Mouse (Mus musculus): ENCODE results near the gene Piwil4. TPM values are rescaled to one million over a fixed set of nuclear protein-coding genes. Genes with fewer than 3 reads are reported as not detected.

Gene Piwil4
- total and polyA plus RNA-seq, 3 experiments, result 0.04 to 0.11 TPM; not detected in 1

GRCm38 (mm10) chr9:14654010-14654409 is 86.5 kb downstream of the Piwil4 start:
- Histone ChIP-seq H3K36me3 (replicated peaks in 1 of 2; ENCODE audit: control insufficient read depth in 1 of 2, insufficient read depth in 1 of 2, low read length in 1 of 2) (no peaks in the 10 kb centered on the region), H3K27me3 (replicated peaks) (no peaks in the 10 kb centered on the region), H3K79me2 (replicated peaks; ENCODE audit: control insufficient read depth, extremely low read depth, insufficient read depth, poor library complexity, severe bottlenecking) (no peaks in the 10 kb centered on the region), H3K9me3 (replicated peaks; ENCODE audit: low read length) (no peaks in the 10 kb centered on the region), H3K4me2 (ENCODE audit: insufficient read depth, low read depth, poor library complexity, severe bottlenecking) (no peak overlapping the region), H3K4me1 (ENCODE audit: control insufficient read depth in 1 of 2, insufficient read depth in 2 of 2) (peaks cover 0 to 5% of the 10 kb centered on the region in 2 experiments; a peak in 2 of 4 replicates), H3K9ac (ENCODE audit: insufficient read depth, low read depth) (no peak overlapping the region), H3K27ac (ENCODE audit: insufficient read depth, low read depth) (no peak overlapping the region), H3K4me3 (replicated peaks in 1 of 3; ENCODE audit: low read depth in 2 of 3, low read length in 2 of 3, poor library complexity in 1 of 3) (no peak overlapping the region)
- DNase-seq (ENCODE audit: extremely low read depth), result no peak
- dilution Hi-C loops (cut with MboI; ENCODE audit: extremely low pct_ligation_motif_present, extremely low pct_unique_long_range_greater_than_20kb, low sequenced_read_pairs) (no loop called here), in situ Hi-C loops (cut with MboI; ENCODE audit: low pct_ligation_motif_present, low pct_unique_long_range_greater_than_20kb, low sequenced_read_pairs) (no loop called here)
- TF ChIP-seq RAD21 (IDR thresholded peaks at IDR 0.05; ENCODE audit: low read depth, low read length) (peak; percentile 44), ZC3H11A (IDR thresholded peaks at IDR 0.05; ENCODE audit: low read depth, low read length) (no peak), SMC3 (IDR thresholded peaks at IDR 0.05; ENCODE audit: low read depth, low read length) (peak; percentile 63), ELF1 (IDR thresholded peaks at IDR 0.05; ENCODE audit: low read depth, low read length) (no peak), IRF4 (IDR thresholded peaks at IDR 0.05; ENCODE audit: low read depth, low read length) (no peak), CTCF (conservative IDR thresholded peaks at IDR 0.05 in 1 of 2, IDR thresholded peaks at IDR 0.05 in 1 of 2; ENCODE audit: low read depth in 2 of 2, low read length in 2 of 2) (peak; percentile 20 to 60; a peak in 3 of 4 replicates), NRF1 (IDR thresholded peaks at IDR 0.05; ENCODE audit: low read depth, low read length) (no peak)

GRCm38 (mm10) chr9:14652761-14653160 is 87.8 kb downstream of the Piwil4 start:
- in situ Hi-C loops (cut with MboI; ENCODE audit: low pct_ligation_motif_present, low pct_unique_long_range_greater_than_20kb, low sequenced_read_pairs), result no loop called here
- dilution Hi-C loops (cut with MboI; ENCODE audit: extremely low pct_ligation_motif_present, extremely low pct_unique_long_range_greater_than_20kb, low sequenced_read_pairs), result no loop called here
- Histone ChIP-seq H3K27ac (ENCODE audit: insufficient read depth, low read depth) (no peak overlapping the region), H3K4me3 (replicated peaks in 1 of 3; ENCODE audit: low read depth in 2 of 3, low read length in 2 of 3, poor library complexity in 1 of 3) (no peak overlapping the region), H3K4me1 (ENCODE audit: control insufficient read depth in 1 of 2, insufficient read depth in 2 of 2) (peaks cover 1% of the 10 kb centered on the region in 2 experiments; a peak in 3 of 4 replicates), H3K79me2 (replicated peaks; ENCODE audit: control insufficient read depth, extremely low read depth, insufficient read depth, poor library complexity, severe bottlenecking) (no peaks in the 10 kb centered on the region), H3K9ac (ENCODE audit: insufficient read depth, low read depth) (no peak overlapping the region), H3K36me3 (replicated peaks in 1 of 2; ENCODE audit: control insufficient read depth in 1 of 2, insufficient read depth in 1 of 2, low read length in 1 of 2) (no peaks in the 10 kb centered on the region), H3K27me3 (replicated peaks) (no peaks in the 10 kb centered on the region), H3K9me3 (replicated peaks; ENCODE audit: low read length) (no peaks in the 10 kb centered on the region), H3K4me2 (ENCODE audit: insufficient read depth, low read depth, poor library complexity, severe bottlenecking) (no peak overlapping the region)
- no peak for TF ChIP-seq MAZ (IDR thresholded peaks at IDR 0.05; ENCODE audit: low read depth, low read length)
- no peak for TF ChIP-seq NELFE (IDR thresholded peaks at IDR 0.05; ENCODE audit: low read depth, low read length)
- TF ChIP-seq RAD21 (IDR thresholded peaks at IDR 0.05; ENCODE audit: low read depth, low read length), result no peak
- no peak for TF ChIP-seq CHD1 (IDR thresholded peaks at IDR 0.05; ENCODE audit: low read depth, low read length)
- no peak for TF ChIP-seq SIN3A (IDR thresholded peaks at IDR 0.05; ENCODE audit: low read length)
- TF ChIP-seq RCOR1 (conservative IDR thresholded peaks at IDR 0.05; ENCODE audit: low read depth, low read length), result no peak
- TF ChIP-seq BHLHE40 (IDR thresholded peaks at IDR 0.05; ENCODE audit: low read depth, low read length), result no peak
- no peak for TF ChIP-seq NRF1 (IDR thresholded peaks at IDR 0.05; ENCODE audit: low read depth, low read length)
- no peak for TF ChIP-seq EP300 (IDR thresholded peaks at IDR 0.05; ENCODE audit: low read length)
- no peak for TF ChIP-seq USF2 (conservative IDR thresholded peaks at IDR 0.05; ENCODE audit: low read depth, low read length)
- TF ChIP-seq MEF2A (IDR thresholded peaks at IDR 0.05; ENCODE audit: borderline replicate concordance, low read depth, low read length), result no peak
- no peak for TF ChIP-seq KAT2A (IDR thresholded peaks at IDR 0.05; ENCODE audit: insufficient replicate concordance, low read length)
- no peak for TF ChIP-seq CTCF (conservative IDR thresholded peaks at IDR 0.05 in 1 of 2, IDR thresholded peaks at IDR 0.05 in 1 of 2; ENCODE audit: low read depth in 2 of 2, low read length in 2 of 2)
- TF ChIP-seq POLR2AphosphoS2 (IDR thresholded peaks at IDR 0.05; ENCODE audit: low read depth, low read length), result no peak
- TF ChIP-seq HCFC1 (IDR thresholded peaks at IDR 0.05; ENCODE audit: low read depth, low read length), result no peak
- TF ChIP-seq ZMIZ1 (IDR thresholded peaks at IDR 0.05; ENCODE audit: low read depth, low read length), result no peak
- no peak for TF ChIP-seq ZC3H11A (IDR thresholded peaks at IDR 0.05; ENCODE audit: low read depth, low read length)
- no peak for TF ChIP-seq E2F4 (IDR thresholded peaks at IDR 0.05; ENCODE audit: insufficient replicate concordance, low read depth, low read length)
- DNase-seq (ENCODE audit: extremely low read depth), result no peak
